Mouse (Mus musculus): ENCODE results near the gene Polr2l.

DNA sequence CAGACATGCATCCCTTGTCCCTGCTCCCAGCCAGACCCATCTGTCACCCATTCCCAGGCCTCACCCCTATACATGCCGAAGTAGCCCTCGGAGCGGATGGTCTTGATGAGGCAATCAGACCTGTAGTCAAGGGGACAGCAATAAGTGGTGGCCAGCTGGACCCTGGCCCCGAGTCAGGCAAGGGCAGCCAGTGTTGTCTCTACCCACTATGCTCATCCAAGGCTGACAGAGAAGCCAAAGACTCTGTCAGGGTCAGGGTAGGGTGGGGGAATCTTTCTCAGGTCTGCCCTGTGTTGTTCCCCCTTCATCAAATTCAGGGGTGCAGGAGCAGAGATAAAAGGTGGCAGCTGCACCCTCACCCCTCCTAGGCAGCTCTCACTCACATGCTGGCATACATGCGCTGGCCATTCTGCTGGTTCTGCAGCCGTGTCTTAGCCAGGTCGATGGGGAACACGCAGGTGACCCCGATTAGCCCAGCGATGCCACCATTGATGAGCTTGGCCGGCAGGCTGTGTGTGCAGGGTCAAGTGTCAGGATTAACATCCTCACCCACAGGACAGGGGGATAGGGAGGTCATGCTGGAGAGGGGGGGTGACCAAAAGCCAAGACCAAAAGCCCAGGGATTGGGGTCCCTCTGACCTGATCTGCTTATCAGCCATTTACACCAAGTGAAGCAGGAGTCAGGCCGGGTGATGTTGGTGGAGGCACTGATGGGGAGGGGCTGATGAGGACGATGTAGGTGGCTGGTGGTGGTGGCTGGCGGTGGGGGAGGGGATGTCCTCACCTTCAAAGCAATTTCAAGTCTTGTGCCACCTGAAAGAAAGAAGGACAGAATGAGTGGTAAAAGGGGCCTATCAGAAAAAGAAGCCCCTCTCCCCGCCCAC, 41.2 kb downstream of the Polr2l start:
- TF ChIP-seq CTCF (IDR thresholded peaks at IDR 0.05; ENCODE audit: extremely low read depth, insufficient read depth, insufficient read length, insufficient replicate concordance) (no peak), POLR2A (IDR thresholded peaks at IDR 0.05; ENCODE audit: low read depth, low read length) (no peak)

All from spleen, adult 2 months (tissue).